Mouse (Mus musculus) lung, embryonic 15.5 days (tissue): Measurements from ENCODE around the gene Il21r. TPM values are rescaled to one million over a fixed set of nuclear protein-coding genes. Genes with fewer than 3 reads are reported as not detected.

Source experiments
- ATAC-seq: fragments of 200-750 bp; cut with Nextera tagmentation; 2 replicates; pipeline ENCODE4 v1.8.0; 2017; ENCODE audit warnings: moderate number of reproducible peaks, borderline replicate concordance; ENCODE audit not compliant: low FRiP score, low TSS enrichment; ENCODE audit errors: extremely low read depth
- H3K27ac ChIP-seq: fragments of 300-500 bp; sonication (generic); 2 replicates; pipeline ENCODE4 v1.5.1; 2015; ENCODE audit warnings: moderate library complexity, mild to moderate bottlenecking, inconsistent platforms
- H3K27me3 ChIP-seq: fragments of 300-500 bp; sonication (generic); 2 replicates; pipeline ENCODE4 v1.6.1; 2015; ENCODE audit warnings: inconsistent platforms
- H3K36me3 ChIP-seq: fragments of 300-500 bp; sonication (generic); 2 replicates; pipeline ENCODE4 v1.6.1; 2015; ENCODE audit warnings: inconsistent platforms
- H3K4me1 ChIP-seq: fragments of 300-500 bp; sonication (generic); 2 replicates; pipeline ENCODE4 v1.6.1; 2015; ENCODE audit warnings: inconsistent platforms
- H3K4me2 ChIP-seq: fragments of 300-500 bp; sonication (generic); 2 replicates; pipeline ENCODE4 v1.6.1; 2015; ENCODE audit warnings: inconsistent platforms, mild to moderate bottlenecking, moderate library complexity
- H3K4me3 ChIP-seq: fragments of 300-500 bp; sonication (generic); 2 replicates; pipeline ENCODE4 v1.5.1; 2015; ENCODE audit warnings: mild to moderate bottlenecking, inconsistent platforms
- H3K9ac ChIP-seq: fragments of 300-500 bp; sonication (generic); 2 replicates; pipeline ENCODE4 v1.6.1; 2015; ENCODE audit warnings: inconsistent platforms
- H3K9me3 ChIP-seq: fragments of 300-500 bp; sonication (generic); 2 replicates; pipeline ENCODE4 v1.6.1; 2016; ENCODE audit warnings: inconsistent platforms
- whole genome bisulfite sequencing: fragments of 180-500 bp; shearing (Covaris S2); methylation state at CpG from one replicate; pipeline ENCODE4 v1.1.7; 2015; 5-methylcytosine and 5-hydroxymethylcytosine counted together
- polyA plus RNA-seq: library from polyadenylated mRNA; unstranded; fragments of >200 nt; fragmentation: Nextera tagmentation; extraction: Ambion mirVana; gene quantifications from 2 replicates; pipeline ENCODE4 v1.2.1, GENCODE M21; 2015

The Il21r gene
- polyA plus RNA-seq, 1 experiment from 2014 or later = 0.74 TPM

GRCm38 (mm10) chr7:125562413-125562812 is 40.8 kb upstream of the Il21r start:
- Histone ChIP-seq H3K4me3 (no peak overlapping the region), H3K4me2 (no peak overlapping the region), H3K36me3 (peaks cover 5% of the 10 kb centered on the region; the same call in 1 of the 2 replicates), H3K9me3 (no peaks in the 10 kb centered on the region), H3K27ac (no peak overlapping the region; the same call in 1 of the 2 replicates), H3K4me1 (peaks cover 45% of the 10 kb centered on the region), H3K27me3 (no peaks in the 10 kb centered on the region), H3K9ac (no peak overlapping the region)
- WGBS = 64% methylated on average over 4 of the region's 4 CpGs
- ATAC-seq = no peak

GRCm38 (mm10) chr7:125563093-125563492 is 40.1 kb upstream of the Il21r start:
- no peak overlapping the region for H3K4me2 ChIP-seq
- no peaks in the 10 kb centered on the region for H3K9me3 ChIP-seq
- H3K27me3 ChIP-seq = no peaks in the 10 kb centered on the region
- H3K9ac ChIP-seq = no peak overlapping the region
- H3K4me1 ChIP-seq = peaks cover 45% of the 10 kb centered on the region
- no peak overlapping the region for H3K27ac ChIP-seq
- no peak for ATAC-seq
- WGBS = 73% methylated on average over 3 of the region's 3 CpGs
- H3K36me3 ChIP-seq = peaks cover 5% of the 10 kb centered on the region; the same call in 1 of the 2 replicates
- H3K4me3 ChIP-seq = no peak overlapping the region

GRCm38 (mm10) chr7:125564316-125565024 is 38.8 kb upstream of the Il21r start:
- WGBS = 71% methylated on average over 11 of the region's 11 CpGs
- H3K4me2 ChIP-seq = no peak overlapping the region

DNA sequence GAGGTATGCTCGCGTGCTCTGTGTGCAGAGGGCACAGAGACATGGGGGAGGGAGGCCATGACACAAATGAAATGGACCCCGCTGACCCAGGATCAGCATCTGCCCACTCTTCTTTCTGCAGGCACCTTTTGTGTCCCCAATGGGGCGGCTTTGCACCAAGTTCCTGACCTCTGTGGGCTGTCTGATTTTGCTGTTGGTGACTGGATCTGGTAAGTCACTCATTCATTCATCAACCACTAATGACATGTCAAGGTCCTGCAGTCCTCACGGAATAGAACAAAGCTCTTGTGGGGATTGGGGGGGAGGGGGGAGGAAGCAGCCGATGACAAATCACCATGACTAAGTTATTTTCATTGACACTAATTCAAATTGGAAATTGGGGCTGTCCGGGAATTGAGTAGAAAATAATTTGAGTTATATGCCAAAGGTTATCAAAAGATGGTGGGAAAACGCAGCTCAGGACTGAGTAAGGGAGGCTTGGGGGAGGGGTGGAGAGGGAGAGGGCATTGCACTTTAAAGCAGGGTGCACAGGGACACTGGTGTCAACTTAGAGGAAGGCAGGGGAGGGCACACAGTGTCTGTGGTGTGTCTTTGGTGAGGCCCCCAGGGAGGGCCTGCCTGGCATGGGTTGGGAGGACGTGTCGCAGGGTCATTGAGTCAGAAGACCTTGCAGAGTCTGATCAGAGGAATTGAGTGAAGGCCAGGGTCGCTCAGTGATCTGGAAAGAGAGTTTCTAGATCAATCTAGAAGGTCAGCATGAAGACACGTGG is 37.5 kb upstream of the Il21r start:
- H3K27ac ChIP-seq = no peak overlapping the region
- H3K9ac ChIP-seq = no peak overlapping the region
- 57% methylated on average over 12 of the region's 12 CpGs for WGBS

More at GRCm38 (mm10) chr7:125564316-125565024, 38.8 kb upstream of the Il21r start:
- no peak for ATAC-seq
- H3K9ac ChIP-seq = no peak overlapping the region
- no peaks in the 10 kb centered on the region for H3K9me3 ChIP-seq
- peaks cover 7% of the 10 kb centered on the region; the same call in 1 of the 2 replicates for H3K36me3 ChIP-seq
- no peak overlapping the region for H3K27ac ChIP-seq
- H3K4me3 ChIP-seq = no peak overlapping the region
- peaks cover 32% of the 10 kb centered on the region for H3K4me1 ChIP-seq
- H3K27me3 ChIP-seq = no peaks in the 10 kb centered on the region

DNA sequence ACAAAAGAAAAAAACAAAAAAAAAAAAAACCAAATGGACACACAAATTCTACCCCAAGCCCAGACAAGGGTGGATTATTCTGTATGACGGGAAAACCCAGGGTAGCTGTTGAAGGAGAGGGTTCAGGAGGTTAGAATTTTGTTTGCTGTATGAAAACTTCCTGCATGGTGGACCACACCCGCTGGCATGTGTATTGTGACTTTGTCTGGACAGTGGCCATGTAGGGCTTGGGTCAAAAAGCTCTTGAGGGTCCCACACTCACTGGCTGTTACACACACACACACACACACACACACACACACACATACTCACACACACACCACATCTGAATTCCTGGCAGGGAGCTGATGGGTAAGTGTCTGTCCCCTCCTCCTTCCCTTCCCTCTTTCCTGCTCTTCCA is 36.8 kb upstream of the Il21r start:
- Histone ChIP-seq H3K36me3 (peaks cover 19% of the 10 kb centered on the region), H3K9me3 (no peaks in the 10 kb centered on the region), H3K9ac (no peak overlapping the region), H3K27me3 (no peaks in the 10 kb centered on the region), H3K4me3 (no peak overlapping the region), H3K4me2 (no peak overlapping the region), H3K27ac (0 out of 2 replicates have a peak overlapping the region, but pooled peaks have one; percentile 4), H3K4me1 (peaks cover 13% of the 10 kb centered on the region)
- 42% methylated on average over 2 of the region's 2 CpGs for WGBS
- 0 out of 2 replicates have a peak, but pooled peaks have one; percentile 24 for ATAC-seq

More for the DNA sequence above, 37.5 kb upstream of the Il21r start:
- H3K27me3 ChIP-seq = no peaks in the 10 kb centered on the region
- peaks cover 19% of the 10 kb centered on the region for H3K36me3 ChIP-seq
- no peak overlapping the region for H3K4me3 ChIP-seq
- H3K9me3 ChIP-seq = no peaks in the 10 kb centered on the region
- H3K4me1 ChIP-seq = peaks cover 20% of the 10 kb centered on the region
- H3K4me2 ChIP-seq = no peak overlapping the region
- no peak for ATAC-seq

DNA sequence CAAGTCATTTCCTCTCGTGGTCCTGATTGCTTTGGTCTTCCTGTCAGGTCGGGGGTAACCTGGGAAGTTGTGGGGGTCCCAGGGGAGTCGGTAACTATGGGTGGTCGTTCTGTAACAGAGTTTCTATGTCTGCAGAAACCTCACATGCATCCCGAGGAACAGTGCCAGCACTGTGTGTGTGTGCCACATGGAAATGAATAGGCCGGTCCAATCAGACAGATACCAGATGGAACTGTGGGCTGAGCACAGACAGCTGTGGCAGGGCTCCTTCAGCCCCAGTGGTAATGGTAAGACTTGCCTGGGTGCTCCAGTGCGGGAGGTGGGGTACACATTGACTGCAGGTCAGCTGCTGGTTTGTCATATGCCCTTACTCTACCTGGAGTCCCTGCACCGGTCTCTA is 34.3 kb upstream of the Il21r start:
- peak; percentile 45; the same call in 1 of the 2 replicates for ATAC-seq
- Histone ChIP-seq H3K9me3 (no peaks in the 10 kb centered on the region), H3K4me2 (no peak overlapping the region), H3K27ac (0 out of 2 replicates have a peak overlapping the region, but pooled peaks have one; percentile 20), H3K4me1 (peaks cover 8% of the 10 kb centered on the region), H3K9ac (no peak overlapping the region), H3K4me3 (no peak overlapping the region), H3K27me3 (no peaks in the 10 kb centered on the region), H3K36me3 (peaks cover 24% of the 10 kb centered on the region)
- WGBS = 67% methylated on average over 8 of the region's 8 CpGs

GRCm38 (mm10) chr7:125571891-125572290 is 31.3 kb upstream of the Il21r start:
- WGBS = 78% methylated on average over 19 of the region's 19 CpGs
- Histone ChIP-seq H3K9me3 (no peaks in the 10 kb centered on the region), H3K4me2 (no peak overlapping the region), H3K36me3 (peaks cover 23% of the 10 kb centered on the region), H3K27me3 (no peaks in the 10 kb centered on the region), H3K9ac (no peak overlapping the region), H3K4me3 (no peak overlapping the region), H3K4me1 (peaks cover 18% of the 10 kb centered on the region), H3K27ac (no peak overlapping the region)
- no peak for ATAC-seq

- H3K9me3 ChIP-seq = no peaks in the 10 kb centered on the region
- no peak overlapping the region for H3K9ac ChIP-seq
- H3K4me1 ChIP-seq = peaks cover 26% of the 10 kb centered on the region
- H3K27me3 ChIP-seq = no peaks in the 10 kb centered on the region
- WGBS = 70% methylated on average over 6 of the region's 6 CpGs
- H3K27ac ChIP-seq = no peak overlapping the region
- ATAC-seq = no peak
- H3K4me2 ChIP-seq = no peak overlapping the region
- H3K4me3 ChIP-seq = no peak overlapping the region
- H3K36me3 ChIP-seq = peaks cover 19% of the 10 kb centered on the region
Measured at GRCm38 (mm10) chr7:125572737-125573136, 30.5 kb upstream of the Il21r start.

- Histone ChIP-seq H3K4me2 (no peak overlapping the region), H3K9me3 (no peaks in the 10 kb centered on the region), H3K27ac (no peak overlapping the region), H3K9ac (no peak overlapping the region), H3K4me3 (no peak overlapping the region), H3K36me3 (peaks cover 19% of the 10 kb centered on the region), H3K27me3 (no peaks in the 10 kb centered on the region), H3K4me1 (peaks cover 33% of the 10 kb centered on the region)
- WGBS = 79% methylated on average over 2 of the region's 2 CpGs
- ATAC-seq = no peak
Measured at GRCm38 (mm10) chr7:125573849-125574248, 29.4 kb upstream of the Il21r start.

- Histone ChIP-seq H3K4me3 (no peak overlapping the region), H3K9me3 (no peaks in the 10 kb centered on the region), H3K4me2 (no peak overlapping the region), H3K27me3 (no peaks in the 10 kb centered on the region), H3K4me1 (peaks cover 33% of the 10 kb centered on the region), H3K9ac (no peak overlapping the region), H3K36me3 (peaks cover 13% of the 10 kb centered on the region), H3K27ac (no peak overlapping the region)
- no peak for ATAC-seq
- WGBS = 81% methylated on average over 3 of the region's 3 CpGs
Measured at GRCm38 (mm10) chr7:125574832-125575231, 28.4 kb upstream of the Il21r start.

DNA sequence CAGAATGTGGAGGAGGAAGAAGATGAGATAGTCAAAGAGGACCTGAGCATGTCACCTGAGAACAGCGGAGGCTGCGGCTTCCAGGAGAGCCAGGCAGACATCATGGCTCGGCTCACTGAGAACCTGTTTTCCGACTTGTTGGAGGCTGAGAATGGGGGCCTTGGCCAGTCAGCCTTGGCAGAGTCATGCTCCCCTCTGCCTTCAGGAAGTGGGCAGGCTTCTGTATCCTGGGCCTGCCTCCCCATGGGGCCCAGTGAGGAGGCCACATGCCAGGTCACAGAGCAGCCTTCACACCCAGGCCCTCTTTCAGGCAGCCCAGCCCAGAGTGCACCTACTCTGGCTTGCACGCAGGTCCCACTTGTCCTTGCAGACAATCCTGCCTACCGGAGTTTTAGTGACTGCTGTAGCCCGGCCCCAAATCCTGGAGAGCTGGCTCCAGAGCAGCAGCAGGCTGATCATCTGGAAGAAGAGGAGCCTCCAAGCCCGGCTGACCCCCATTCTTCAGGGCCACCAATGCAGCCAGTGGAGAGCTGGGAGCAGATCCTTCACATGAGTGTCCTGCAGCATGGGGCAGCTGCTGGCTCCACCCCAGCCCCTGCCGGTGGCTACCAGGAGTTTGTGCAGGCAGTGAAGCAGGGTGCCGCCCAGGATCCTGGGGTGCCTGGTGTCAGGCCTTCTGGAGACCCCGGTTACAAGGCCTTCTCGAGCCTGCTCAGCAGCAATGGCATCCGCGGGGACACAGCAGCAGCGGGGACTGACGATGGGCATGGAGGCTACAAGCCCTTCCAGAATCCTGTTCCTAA is 27.3 kb upstream of the Il21r start:
- no peaks in the 10 kb centered on the region for H3K9me3 ChIP-seq
- ATAC-seq = 0 out of 2 replicates have a peak, but pooled peaks have one; percentile 11
- H3K4me2 ChIP-seq = no peak overlapping the region
- H3K27me3 ChIP-seq = no peaks in the 10 kb centered on the region
- no peak overlapping the region for H3K9ac ChIP-seq
- 68% methylated on average over 16 of the region's 16 CpGs for WGBS
- peaks cover 5% of the 10 kb centered on the region; the same call in 1 of the 2 replicates for H3K36me3 ChIP-seq
- no peak overlapping the region for H3K4me3 ChIP-seq
- peaks cover 42% of the 10 kb centered on the region for H3K4me1 ChIP-seq
- H3K27ac ChIP-seq = peak overlapping the region; percentile 53; the same call in 1 of the 2 replicates
